Mouse (Mus musculus) heart, adult 9 months (tissue): ENCODE measurements around the gene Ndufa13.
A peak's percentile ranks its signal among the peaks of the same experiment; 100 is the strongest.

Experiments used
- DNase-seq, 2 experiments: peaks; one replicate each; pipeline ENCODE4 v3.0.0; 2022; ENCODE audit warnings: low spot score in 2 of 2

Gene Ndufa13

DNA sequence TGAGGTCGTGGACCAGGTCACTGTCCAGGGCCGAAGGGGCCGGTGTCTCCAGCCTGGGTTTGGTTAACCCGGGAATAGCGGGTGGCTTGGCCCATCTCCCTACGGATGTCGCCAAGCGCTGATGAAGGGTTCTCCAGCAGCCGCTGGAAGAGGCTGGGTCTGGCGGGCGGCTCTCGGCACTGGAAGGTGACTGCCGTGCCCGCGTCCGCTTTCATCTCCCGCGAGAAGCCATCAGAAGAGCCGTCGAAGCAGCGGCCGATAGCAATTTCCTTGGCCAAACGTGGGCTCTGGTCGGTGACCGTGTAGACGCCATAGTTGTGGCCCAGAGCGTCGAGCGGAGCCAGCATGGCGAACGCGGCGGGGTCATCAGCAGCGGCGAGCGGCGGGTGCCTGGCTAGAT, 21.5 kb downstream of the Ndufa13 start:
- no peak for DNase-seq

DNA sequence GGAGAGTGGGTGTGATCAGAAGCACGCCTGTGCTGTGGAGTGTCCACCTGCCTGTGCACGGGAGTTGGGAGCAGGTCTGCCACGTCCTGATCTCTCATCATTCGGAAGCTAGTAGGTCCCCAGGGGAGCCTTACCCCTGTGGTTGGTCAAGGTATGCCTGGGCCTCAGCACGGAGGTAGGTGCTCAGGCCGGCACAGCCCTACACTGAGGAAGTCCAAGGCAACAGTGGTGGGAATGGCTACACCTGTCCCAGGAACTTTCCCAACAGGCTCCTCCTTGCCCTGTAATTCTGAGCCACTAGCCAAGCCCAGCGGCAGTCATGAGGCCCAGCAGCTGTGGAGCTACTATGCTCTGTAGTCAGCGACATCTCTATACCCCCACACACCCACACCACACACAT, 22.7 kb downstream of the Ndufa13 start:
- DNase-seq = no peak

DNA sequence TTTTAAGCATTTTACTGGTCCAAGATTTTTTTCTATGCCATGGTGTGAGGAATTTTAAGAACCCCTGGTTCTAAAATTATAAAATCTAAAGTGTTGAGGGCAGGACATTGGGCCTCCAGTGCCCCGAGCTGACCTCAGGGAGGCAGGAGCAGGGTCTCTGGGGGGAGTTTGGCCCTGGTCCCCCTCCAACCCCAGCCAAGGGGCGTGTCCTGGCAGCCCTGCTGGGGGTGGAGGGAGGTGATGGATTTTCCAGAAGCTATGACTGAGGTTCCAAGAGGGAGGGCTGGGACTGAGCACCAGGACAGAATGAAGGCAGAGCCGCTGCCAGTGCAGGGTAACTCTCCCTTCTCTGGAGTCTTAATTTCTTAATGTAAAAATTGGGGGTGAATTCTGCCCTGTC, 24.4 kb downstream of the Ndufa13 start:
- DNase-seq = no peak

DNA sequence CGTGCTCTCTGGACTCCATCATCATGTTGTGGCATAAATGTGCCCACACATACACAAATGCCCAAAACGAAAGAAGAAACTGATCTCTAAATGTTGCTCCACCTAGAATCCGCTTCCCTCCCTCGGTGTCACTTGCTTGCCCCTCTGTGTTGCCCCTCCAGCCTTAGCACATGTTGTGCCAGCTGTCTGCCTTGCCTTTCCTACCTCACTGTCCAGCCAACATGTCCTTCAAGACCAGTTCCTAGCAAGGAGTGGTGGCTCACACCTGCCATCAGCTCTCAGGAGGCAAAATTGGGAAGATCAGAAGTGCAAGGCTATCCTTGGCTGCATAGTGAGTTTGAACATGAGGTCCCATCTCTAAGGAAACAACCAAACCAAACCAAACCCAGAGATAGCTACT, 25.0 kb downstream of the Ndufa13 start:
- DNase-seq = no peak

DNA sequence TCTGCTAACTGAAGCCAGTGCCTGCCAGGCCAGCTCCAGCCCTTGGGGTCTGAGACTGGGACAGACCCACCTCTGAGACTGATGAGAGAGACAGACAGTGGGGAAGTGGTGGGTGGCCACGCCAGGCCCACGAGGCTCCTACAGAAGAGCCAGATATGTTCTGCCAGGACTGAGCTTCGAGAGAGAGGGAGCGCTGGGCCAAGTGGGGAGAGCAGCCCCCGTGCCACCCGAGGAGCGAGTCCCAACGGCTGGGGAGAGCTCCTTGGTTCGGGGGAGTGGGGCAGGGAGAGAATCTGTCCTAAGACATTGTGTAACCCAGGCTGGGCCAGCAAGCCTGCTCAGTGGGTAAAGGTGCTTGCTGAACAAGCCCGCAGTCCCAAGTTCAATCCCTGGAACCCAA, 25.4 kb downstream of the Ndufa13 start:
- DNase-seq = no peak

DNA sequence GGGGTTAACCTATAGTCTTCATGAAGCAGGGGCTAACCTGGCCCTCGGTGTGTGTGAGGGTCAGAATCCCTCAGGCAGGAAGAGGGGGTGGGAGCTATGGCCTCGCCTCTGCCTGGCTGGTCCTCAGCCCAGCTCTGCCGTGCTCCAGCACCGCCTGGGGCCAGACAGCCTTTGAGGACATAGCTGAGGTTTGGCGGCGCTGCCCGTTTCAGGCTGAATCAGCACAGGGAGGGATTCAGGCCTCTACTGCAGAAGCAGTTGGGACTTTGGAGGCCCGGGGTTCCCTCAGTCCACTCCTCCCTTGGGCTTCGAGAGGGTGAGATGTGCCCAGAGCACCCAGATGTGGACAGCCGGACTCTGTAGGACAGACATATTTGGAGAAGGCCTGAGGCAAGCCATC, 26.3 kb downstream of the Ndufa13 start:
- DNase-seq = no peak

DNA sequence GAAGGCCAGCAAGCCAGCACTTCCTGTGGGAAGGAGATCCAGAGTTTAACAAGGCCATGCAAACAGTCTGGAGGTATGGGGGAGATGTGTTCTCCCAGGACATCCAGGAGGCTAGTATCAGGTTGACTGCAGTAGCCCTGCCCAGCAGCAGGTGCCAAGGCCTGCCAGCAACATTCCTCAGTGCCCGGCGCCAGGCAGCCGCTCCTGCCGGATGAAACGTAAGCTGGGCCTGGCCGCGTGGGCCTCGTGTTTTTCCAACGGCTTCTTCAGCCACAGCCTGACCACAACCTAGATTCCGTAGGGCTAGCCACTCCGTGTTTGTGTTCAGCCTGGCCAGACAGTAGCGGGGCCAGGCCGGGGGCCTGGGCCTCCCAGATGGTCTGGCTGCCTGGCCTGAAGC, 27.7 kb downstream of the Ndufa13 start:
- DNase-seq = no peak

DNA sequence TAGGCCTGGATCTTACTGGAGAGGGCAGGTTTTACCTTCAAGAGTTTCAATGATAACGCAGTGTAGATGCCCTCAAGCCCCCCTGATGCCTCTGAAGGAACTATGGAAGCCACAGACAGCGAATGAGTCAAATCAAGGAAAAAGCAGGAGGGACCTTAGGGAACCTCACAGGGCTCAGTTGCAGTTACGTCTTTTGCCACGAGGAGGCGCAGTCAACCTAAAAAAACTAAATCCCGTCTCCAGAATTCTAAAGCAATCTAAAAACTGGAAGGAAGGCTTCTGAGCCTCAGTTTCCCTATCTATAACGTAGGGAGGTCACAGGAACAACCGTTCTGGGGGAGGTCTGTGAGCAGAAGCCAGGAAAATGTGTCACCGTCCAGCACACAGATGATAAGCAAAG, 28.2 kb downstream of the Ndufa13 start:
- peak in 1 of 2 experiments; percentile 51 for DNase-seq

DNA sequence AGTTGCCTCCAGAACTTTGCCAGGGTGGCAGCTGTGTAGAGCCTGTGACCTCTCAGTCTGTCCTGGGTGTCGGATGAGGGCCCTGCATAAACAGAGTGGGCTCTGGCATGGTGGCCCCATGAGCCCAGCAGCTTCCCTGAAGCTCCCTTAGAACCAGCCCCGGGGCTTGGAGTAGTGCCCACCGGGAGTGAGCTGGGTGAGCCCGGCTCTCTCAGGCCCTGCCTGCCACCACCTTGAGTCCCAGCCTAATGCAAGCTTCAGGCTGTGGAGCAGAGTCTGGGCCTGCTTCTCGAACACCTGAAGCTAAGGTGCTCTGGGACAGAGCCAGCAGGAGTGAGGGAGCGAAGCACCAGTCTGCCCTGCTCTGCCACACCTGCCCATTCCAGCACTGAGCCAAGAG, 31.5 kb downstream of the Ndufa13 start:
- DNase-seq = no peak

DNA sequence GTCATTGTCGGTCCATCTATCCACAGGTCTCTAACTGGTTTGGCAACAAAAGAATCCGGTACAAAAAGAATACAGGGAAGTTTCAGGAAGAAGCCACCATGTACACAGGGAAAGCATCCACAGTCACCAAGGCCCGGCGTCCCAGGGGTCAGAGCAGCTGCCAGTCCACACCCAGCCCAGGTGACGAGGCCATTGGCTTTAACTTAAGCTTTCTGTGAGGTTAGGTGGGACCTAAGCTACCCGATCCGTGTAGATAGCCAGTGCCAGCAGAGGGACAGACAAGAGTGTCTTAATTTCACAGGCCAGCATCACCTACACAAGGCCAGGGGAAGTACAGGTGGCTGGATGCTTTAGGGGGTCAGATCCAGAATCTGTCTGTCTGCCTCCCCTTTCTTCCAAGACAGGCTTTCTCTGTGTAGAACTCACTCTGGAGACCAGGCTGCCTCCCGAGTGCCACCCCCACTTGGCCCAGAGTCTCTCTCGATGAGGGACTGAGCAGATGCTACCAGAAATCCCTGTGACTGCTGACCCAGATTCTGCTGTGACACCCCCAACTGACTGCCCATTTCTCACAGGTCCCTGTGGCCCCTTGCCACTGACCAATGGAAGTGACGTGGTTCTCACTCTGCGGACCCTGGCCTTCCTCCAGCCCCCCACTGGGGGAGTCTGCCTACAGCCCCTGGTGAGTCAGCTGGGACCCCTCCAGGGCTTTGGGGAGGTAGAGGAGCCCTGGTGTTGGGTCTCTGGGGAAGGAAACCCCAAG, 32.2 kb downstream of the Ndufa13 start:
- no peak for DNase-seq

DNA sequence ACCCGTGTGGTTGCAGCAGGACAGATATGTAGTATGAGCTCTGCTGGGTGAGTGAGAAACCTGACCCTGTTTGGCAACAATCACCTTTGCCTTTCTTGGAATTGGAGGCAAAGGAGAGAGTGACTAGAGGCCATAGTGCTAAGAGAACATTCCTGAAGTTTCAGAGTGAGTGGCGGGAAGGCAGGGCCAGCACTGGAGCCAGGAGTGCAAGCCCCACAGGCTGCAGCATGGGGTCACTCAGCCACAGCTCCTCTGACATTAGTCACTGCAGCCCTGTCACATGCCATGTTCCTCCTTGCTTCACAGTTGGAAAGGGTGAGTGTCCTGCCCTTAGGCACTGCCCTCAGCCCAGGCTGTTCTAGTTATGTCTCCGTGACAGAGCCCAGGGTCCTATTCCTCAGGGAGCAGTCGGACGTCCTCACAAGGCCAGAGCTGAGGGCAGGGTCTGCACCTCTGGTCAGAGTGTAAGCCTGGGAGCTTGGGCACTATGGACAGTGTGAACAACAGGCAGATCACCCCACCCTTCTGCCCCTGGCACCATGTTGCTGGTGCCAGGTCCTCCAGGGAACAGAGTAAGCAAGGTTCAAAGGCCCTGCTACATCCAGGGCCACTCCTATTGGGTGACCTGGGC, 34.5 kb downstream of the Ndufa13 start:
- DNase-seq = no peak

DNA sequence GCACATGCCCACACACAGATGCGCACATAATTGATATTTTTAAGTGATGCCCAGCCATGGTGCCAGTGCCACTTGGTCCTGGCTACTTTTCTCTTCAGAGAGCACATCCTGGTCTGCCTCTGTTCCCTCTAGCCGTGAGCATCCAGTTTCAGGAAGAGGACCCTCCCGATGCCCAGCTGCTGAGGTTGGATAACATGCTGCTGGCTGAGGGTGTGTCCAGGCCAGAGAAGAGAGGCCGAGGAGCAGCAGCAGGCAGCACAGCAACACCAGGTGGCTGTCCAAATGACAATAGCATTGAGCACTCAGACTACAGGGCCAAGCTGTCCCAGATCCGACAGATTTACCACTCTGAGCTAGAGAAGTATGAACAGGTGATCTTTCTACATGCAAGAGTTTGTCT, 38.2 kb downstream of the Ndufa13 start:
- no peak for DNase-seq

DNA sequence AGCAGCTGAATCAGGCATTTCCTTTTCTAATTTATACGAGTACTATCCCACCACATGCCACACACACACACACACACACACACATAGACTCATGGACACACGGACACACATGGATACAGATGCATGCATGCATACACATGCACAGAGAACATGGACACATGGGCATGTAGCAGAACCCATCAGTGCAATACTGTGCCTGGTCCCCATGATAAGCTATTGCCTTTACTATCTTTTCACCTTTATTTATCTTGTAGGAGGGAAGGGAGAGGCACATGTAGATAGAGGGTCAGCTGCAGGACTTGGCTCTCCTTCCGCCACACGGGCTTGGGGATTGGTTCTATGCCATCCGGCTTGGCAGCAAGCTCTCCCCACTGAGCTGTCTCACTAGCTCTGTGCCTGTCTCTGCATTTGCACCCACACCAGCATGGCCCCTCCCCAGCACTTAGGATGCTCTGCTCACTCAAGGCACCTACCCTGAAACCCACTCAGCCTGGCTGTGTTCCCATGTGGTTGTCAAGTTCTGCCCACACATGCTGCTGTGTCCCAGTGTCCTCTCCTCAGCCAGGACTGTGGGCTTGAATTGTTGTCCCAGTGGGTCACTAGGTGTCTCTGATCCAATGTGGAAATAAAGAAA, 38.9 kb downstream of the Ndufa13 start:
- DNase-seq = no peak

DNA sequence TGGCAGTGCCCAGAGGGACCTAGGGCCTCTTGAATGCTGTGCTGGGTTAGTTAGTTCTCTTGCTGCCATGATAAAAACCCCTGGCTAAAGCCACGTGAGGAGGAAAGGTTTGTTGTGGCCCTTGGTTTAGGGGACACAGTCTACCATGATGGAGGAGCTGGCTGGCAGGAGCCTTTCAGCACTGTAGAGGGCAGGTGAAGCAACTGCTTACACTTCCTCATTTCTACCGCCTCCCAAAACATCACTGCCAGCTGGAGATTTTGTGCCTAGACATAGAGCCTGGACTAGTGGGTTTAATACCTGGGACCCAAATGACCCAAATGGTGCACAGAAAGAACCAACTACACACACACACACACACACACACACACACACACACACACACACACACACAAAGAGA, 41.1 kb downstream of the Ndufa13 start:
- no peak for DNase-seq

DNA sequence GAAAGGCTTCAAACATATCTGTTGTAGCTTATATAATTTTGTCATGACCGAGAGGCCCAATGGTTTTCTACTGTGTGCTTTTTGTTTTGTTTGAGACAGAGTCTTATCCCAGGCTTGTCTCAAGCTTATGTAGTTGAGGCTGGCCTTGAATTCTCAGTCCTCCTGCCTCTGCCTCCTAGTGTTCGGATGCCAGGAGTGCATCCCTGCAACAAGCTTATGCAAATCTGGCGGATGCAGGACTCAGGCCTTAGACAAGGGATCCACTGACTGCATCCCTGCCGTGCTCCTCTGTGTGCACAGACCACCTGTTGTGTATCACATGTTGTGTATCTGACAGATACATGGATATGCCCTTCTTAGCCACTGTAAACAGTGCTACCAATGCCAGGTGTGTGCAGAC, 41.6 kb downstream of the Ndufa13 start:
- no peak for DNase-seq

DNA sequence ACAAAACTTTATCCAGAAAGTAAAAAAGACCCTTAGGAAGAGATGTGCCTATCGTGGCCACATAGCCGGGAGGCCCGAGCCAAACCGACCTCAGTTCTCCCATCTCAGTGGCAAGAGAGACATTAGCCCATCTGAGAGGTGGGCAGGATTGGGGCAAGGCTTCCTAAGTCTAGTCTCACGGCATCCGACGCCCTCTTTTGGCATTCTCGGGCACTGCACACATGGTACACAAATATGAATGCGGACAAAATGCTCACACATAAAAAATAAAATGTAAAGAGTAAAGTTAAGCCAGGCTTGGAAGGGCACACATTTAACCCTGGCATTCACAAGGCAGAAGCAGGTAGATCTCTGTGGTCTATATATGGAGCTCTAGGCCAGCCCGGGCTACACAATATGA, 48.5 kb downstream of the Ndufa13 start:
- DNase-seq = no peak

DNA sequence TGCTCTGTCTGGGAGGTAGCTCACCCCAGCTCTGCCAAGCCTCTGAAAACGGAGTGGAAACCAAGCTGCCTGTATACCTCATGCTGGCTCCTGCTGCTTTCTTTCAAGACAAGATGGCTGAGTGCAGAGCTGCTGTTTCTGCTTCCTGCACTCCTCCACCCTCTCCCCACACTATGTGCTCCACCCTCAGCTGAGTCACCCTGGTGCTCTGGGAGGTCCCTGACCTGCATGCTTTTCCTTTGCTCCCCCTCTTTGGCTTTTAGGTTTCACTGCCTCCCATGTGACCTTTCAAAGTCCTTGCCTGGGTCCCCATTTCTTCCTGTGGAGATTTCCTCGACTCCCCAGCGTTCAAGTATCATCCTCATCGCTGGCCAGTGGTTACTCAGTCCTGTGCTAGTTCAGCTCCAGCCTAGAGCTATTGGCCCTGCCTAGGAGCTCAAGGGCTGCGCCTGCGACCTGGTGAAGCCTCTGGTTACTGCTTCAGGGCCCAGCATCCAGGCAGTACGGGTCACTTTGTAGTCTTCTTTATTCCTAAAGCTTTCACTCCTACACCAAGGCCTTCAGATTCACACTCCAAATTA, 51.3 kb downstream of the Ndufa13 start:
- no peak for DNase-seq

DNA sequence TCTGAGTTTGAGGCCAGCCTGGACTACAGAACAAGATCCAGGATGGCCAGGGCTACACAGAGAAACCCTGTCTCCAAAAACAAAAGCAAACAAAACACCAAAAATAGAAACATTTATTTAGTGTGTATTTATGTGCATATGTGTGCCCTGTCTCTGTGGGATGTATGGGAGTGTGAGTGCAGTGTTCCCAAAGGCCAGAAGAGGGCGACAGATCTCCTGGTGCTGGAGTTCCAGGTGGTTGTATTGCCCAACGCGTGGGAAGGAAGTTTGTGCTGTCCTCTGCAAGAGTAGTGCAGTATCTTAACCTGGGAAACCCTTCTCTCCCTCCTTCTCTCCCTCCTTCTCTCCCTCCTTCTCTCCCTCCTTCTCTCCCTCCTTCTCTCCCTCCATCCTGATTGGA, 52.5 kb downstream of the Ndufa13 start:
- no peak for DNase-seq

DNA sequence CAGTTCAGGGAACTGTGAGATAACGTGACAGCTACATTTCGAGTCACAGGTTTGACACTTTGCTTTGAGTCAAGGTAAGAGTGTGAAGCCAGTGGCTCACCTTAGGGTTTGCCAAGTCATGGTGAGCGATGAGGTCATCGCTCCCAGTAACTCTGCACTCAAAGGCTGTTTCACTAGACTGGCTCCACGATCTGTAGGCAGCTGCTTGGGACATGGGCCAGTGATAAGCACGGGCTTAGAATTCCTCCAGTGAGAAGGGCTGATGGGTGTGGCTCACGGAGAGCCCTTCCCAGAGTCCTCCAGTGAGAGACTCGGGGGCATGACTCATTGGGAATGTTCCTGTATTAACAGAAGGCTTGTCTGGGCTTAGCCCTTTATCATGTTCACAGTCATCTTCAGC, 53.4 kb downstream of the Ndufa13 start:
- peak; percentile 28 to 53 for DNase-seq

DNA sequence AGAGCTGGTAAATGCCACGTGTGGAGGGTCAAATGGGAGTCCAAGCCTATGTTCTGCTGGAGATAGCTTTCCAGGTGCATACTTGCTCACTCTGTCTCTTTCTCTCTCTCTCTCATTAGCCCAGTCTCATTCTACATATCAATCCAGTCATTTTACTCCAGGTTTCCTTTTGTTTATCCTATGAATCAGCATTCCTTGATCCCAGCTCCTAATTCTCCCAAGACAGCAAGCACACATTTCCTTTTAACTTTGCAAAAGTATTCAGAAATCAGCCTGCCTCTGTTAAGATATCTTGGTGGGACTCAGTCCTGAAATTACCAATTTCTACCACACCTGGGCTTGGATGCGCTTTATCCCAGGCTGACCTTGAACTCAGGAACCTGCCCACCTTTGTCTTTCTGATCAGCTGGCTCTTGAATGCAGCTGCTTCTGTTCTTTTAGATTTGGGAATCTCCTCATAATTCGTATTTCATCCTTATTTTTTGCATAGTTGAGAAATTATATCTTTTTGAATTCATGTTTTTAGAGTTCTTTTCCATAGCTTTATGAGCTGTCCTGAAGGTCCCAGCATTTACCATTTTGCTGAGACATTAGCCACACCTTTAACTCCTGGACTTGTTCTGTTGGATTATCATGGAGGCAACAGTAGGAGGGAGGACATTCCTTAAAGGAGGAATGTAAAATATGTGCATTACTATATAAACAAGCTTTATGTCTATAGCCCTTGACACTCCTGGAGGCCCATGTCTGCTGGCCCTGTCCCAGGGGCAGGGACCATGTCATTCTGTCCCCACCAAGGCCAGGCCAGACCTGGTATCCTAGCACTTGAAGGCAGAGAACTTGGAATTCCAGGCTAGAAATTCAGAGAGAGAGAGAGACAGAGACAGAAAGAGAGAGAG, 54.9 kb downstream of the Ndufa13 start:
- DNase-seq = no peak
